Mouse (Mus musculus) heart, adult 11 months (tissue): ENCODE results near the gene Ttll10.

Experiments used
- DNase-seq: peaks from one replicate; pipeline ENCODE4 v3.0.0; 2022

Ttll10 gene

DNA sequence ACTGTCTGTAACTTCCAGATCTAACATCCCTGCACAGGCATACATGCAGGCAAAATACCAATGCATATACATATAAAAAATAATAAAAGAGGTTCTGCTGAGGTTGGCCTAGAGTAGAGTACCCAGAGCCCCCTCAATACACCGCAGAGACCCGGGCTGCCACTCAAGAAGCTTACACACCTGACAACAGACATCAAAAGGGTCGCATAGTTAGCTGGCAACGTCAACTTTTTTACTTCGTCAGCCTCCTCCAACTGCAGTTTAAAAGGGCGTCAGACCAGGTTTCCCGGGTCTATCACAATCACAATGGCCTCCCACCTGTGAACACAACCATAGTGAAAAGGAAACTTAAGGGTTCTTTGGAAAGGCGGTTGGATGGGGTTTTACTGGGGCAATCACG, 35.7 kb downstream of the Ttll10 start:
- no peak for DNase-seq

DNA sequence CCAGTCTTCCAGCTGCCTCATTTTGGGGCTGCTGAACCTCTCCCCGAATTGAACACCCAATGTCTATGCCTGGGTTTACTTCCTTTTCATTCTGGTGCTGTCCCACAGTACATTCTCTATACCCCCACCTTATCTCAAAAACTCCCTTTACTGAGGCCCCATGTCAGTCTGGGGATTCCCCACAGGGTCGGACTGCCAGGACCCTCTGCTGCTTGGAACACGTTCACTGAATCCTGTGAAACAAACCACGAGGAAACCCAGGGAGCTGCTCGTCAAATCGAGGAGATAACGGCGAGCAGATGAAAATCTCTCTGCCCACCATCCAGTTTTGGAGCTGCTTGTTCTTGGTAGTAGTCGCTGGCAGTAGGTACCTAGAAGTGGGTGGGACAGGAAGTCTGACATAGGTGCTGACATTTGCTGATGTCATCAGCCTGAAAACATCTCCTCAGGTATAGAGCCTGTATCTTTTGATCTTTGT, 37.2 kb downstream of the Ttll10 start:
- no peak for DNase-seq

DNA sequence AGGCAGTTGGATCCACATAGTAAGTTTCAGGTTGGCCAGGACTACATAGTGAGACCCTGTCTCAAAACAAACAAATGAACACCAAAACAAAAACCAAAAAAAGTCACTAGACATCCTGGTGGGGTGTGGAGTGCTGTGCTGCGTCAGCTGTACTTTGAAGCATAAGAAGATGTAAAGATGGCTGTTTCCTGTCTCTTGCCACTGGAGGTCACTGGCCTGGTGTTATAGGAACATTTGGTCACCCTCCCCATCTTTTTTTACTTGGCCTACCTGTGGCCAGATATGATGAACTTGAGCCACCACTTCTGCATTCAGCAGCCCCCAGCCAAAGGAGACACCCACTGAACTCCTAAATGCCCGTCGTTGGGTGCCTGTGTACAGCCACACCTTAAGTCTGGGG, 37.8 kb downstream of the Ttll10 start:
- DNase-seq, result no peak

DNA sequence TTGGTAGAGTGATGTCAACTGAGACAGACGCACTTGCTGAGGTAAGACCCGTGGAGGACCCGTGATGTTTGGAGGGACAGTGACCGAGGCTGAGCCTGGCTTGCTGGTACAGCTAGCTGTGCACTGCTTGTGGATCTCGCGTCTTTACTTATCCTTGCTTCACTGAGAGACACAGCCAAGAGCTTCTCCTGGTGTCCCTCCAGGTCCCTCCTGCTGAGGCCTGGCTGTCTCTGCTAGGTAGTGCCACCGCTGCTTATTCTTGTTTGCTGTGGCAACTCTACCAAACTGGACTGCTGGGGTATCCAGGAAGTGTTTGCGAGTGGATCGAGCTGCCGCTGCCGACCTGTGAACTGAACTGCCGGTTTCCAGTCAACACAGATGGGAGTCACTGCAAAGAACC, 39.4 kb downstream of the Ttll10 start:
- no peak for DNase-seq

DNA sequence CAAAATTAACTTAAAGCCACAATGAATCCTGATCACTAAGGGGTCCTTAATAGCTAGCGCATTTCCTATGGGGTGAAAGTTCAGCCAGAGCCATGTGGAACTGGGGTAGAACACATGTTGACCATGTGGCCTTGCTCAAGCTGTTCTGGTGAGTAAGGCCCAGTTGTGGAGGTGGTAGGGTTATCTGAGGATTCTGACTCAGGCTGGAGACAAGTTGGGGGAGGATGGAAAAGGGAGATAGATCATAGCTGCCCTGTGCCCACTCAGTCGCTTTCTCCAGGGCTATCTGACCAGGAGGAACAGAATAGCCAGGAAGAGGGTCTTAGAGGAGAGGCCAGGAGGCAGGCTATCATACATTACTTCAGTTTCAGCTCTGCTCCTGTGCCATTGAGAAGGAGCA, 44.8 kb downstream of the Ttll10 start:
- no peak for DNase-seq

DNA sequence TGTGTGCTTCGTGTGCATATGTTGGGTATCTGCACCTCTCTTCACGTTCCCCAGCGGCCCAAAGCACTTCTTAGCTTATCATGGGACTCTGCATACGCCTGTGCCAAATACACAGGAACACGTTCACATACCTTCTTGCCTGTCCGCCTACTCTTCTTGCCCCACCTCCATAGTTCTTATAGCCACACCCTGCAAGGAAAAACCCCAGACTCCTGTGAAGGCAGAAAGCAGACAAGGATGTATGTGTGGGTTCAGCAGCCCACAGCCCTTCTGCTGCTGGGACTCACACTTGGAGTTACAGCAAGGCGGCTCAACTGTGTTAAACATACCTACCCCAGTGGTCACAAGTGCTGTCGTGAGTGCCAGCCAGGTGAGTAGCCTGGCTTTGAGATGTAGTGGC, 45.6 kb downstream of the Ttll10 start, which contains the start of gene Tnfrsf4:
Gene Tnfrsf4, plus strand, starts transcription at position 207 of the 400 bp plus-strand sequence.
- DNase-seq, result no peak

DNA sequence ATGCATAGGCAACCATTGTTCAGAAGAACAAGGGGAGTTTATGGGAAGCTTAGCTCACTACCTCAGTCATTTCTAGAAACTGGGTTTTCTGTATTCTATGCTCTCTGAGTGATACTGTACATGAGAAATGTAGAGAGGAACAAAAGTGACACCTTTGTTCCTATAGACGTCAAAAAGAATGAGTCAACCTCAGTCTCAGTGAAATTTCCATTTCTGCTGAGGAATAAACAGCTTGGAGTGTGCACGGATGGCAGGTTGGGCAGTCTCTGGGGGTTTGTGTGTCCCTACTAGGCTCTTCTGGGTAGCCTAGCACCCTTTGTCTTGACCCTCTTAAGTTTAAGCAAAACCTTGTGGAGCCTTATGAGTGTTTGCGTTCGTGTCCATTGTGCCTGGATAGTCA, 50.8 kb downstream of the Ttll10 start:
- no peak for DNase-seq

DNA sequence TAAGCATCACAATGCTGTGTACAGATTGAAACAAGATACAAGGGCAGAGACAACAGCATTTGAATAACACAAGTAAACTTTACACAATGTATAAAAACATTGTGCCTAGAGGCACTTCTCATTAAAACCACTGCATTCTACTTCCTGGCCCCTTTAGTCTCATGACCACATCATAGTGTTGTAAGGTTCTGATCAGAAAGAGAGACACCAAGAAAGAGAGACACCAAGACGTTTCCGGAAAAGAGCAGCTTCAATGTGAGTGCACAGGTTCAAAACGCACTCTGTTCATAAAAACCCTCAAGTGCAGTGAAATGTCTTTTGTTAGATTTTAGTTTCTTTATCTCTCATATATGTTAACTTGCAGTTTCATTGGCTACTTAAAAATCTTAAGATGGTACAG, 55.1 kb downstream of the Ttll10 start:
- no peak for DNase-seq

DNA sequence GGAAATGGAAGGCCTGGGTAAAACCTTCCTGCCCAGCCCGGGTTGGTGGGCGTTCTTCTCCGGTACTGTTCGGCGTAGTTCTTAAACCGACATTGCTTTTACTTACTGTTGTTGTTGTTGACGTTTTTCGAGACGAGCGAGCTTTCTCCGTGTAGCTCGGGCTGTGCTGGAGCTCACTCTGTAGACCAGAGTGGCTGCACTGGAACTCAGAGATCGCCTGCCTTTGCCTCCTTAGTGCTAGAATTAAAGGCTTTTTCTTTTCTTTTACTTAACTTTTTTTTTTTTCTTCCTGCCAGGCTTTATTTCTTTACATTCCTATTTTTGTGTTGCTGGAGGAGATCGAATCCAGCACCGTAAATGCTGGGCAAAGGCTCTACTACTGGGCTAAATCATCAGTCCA, 65.6 kb downstream of the Ttll10 start:
- DNase-seq, result no peak

DNA sequence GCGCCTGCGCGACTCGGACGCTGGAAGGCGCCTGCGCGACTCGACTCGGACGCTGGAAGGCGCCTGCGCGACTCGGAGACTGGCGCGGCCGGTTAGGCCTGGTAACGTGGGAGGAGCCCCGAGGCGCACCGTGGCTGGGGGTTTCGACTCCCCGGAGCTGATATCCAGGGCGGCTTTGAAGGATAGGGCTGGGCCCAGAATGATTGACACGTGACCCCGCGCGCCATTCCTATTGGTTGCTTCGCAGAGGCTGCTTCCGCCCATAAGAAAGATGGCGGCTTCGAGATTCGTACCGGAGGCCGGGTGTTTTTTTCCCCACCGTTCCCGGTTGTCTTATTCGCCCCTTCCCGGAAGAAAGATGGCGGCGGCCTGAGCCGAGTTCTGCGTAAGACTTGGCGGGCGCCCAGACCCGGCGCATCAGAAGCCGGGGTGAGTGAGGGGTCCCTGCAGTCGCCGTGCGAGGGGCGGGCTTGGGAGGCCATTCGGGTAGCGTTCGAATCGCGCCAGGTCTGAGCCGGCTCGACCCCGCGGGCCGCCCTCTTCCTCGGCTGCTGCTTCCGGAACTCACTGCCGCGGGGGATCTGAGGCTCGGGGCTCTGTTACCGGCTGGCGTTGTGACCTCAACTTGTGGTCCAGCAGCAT, 66.2 kb downstream of the Ttll10 start:
- DNase-seq, result peak; percentile 100

DNA sequence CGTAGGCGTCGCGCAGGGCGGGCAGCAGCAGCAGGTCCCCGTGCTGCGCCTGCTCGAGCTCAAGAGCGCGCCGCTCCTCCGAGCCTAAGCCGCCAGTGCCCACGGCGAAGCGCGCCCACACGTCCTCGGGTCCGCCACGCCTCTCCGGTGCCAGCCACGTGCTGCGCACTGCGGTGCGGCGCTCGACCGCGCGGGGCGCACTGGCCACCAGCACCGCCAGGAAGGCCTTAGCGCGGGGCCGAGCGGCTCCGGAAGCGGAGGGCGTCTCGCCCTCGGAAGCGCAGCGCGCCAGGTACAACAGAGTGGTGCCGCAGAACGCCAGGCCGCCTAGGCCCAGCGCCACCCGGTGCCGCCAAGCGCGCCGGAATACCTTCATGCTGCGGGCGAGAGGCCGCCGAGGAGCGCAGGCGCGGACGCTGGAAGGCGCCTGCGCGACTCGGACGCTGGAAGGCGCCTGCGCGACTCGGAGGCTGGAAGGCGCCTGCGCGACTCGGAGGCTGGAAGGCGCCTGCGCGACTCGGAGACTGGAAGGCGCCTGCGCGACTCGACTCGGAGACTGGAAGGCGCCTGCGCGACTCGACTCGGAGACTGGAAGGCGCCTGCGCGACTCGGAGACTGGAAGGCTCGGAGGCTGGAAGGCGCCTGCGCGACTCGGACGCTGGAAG, 66.8 kb downstream of the Ttll10 start, which contains the start of the genes B3galt6 and Sdf4:
Gene B3galt6, minus strand, starts transcription at position 409 of the 665 bp plus-strand sequence.
Gene Sdf4, plus strand, starts transcription at position 632 of the 665 bp plus-strand sequence.
- no peak for DNase-seq

DNA sequence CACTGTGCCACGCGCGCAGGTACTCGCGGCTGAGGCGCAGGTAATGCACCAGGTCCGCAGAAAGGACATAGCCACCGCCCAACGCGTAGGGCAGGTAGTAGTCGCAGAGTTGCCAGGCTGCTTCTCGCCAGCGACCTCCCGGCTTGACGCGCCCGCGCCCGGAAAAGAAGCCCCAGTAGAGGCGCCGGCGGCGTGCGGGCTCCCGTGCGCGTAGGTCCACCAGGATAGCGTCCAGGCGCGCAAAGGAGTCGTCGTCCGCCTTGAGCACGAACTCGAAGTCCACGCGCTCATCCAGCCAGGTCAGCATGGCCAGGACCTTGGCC, 67.3 kb downstream of the Ttll10 start:
- DNase-seq, result no peak

DNA sequence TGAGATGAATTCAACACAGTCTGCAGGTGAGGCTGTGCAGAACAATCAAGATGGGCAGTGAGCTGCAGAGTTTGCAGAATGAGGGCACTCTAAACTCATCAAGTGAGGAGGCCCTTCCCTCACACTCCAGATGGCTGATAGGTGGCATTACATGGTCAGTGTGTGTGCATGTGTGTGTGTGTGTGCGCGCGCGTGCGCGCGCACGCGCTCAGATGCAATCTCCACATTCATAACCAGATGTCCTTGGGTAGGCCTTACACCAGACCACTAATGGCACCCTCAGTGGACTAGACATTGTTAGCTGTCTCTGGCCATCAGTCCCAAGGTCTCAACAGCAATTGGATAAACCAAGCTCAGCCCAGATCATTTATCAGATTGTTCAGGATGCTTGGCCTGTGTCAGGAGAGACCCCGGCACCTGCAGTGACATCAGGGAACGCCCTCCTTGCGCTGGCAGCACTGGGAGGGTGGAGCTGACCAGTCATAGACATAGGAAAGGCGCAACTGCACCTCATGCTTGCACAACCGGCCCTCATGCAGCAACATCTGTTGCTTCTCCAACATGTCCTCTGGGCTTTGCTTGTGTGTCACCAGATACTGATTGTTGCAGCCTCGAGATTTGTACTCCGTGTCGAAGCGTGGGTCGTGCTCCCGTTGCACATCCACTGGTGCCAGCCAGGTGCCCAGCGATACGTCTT, 67.9 kb downstream of the Ttll10 start:
- DNase-seq, result peak; percentile 96
